Mouse (Mus musculus) heart, embryonic 16.5 days (tissue): ENCODE data around the gene Rorc. TPM values are rescaled to one million over a fixed set of nuclear protein-coding genes. Genes with fewer than 3 reads are reported as not detected.

Experiments
- ATAC-seq: fragments of 200-750 bp; cut with Nextera tagmentation; replicated peaks from 2 replicates; pipeline ENCODE4 v1.8.0; 2017; ENCODE audit warnings: moderate number of reproducible peaks; ENCODE audit not compliant: insufficient read depth, low FRiP score; ENCODE audit errors: extremely low read depth
- H3K27ac ChIP-seq: fragments of 300-500 bp; sonication (generic); 2 replicates; pipeline ENCODE4 v1.5.1; 2014; ENCODE audit warnings: mild to moderate bottlenecking, low read length, control low read depth, moderate library complexity
- H3K27me3 ChIP-seq: fragments of 300-500 bp; sonication (generic); 2 replicates; pipeline ENCODE4 v1.6.1; 2014; ENCODE audit warnings: low read length, mixed read lengths; ENCODE audit not compliant: control insufficient read depth, insufficient read depth
- H3K36me3 ChIP-seq: fragments of 300-500 bp; sonication (generic); 2 replicates; pipeline ENCODE4 v1.6.1; 2014; ENCODE audit not compliant: control insufficient read depth, insufficient read depth
- H3K4me1 ChIP-seq: fragments of 300-500 bp; sonication (generic); 2 replicates; pipeline ENCODE4 v1.6.1; 2014; ENCODE audit warnings: low read length, mixed read lengths; ENCODE audit not compliant: control insufficient read depth, insufficient read depth
- H3K4me2 ChIP-seq: fragments of 300-500 bp; sonication (generic); 2 replicates; pipeline ENCODE4 v1.6.1; 2014; ENCODE audit warnings: low read depth, mild to moderate bottlenecking, control low read depth, low read length
- H3K4me3 ChIP-seq: fragments of 300-500 bp; sonication (generic); 2 replicates; pipeline ENCODE4 v1.5.1; 2014; ENCODE audit warnings: mild to moderate bottlenecking, control low read depth, low read length
- H3K9ac ChIP-seq: fragments of 300-500 bp; sonication (generic); 2 replicates; pipeline ENCODE4 v1.6.1; 2014; ENCODE audit warnings: low read length, control low read depth
- H3K9me3 ChIP-seq: fragments of 300-500 bp; sonication (generic); replicated peaks from 2 replicates; pipeline ENCODE4 v1.6.1; 2016; ENCODE audit warnings: low read length; ENCODE audit not compliant: control insufficient read depth
- WGBS: fragments of 180-500 bp; shearing (Covaris S2); extraction: QIAGEN DNeasy Blood & Tissue Kit; methylation state at CpG from one replicate; pipeline ENCODE4 v1.1.7; 2014; 5-methylcytosine and 5-hydroxymethylcytosine counted together
- polyA plus RNA-seq: library from polyadenylated mRNA; unstranded; fragments of >200 nt; fragmentation: Nextera tagmentation; extraction: Ambion mirVana; gene quantifications from 2 replicates; pipeline ENCODE4 v1.2.1, GENCODE M21; 2015

The Rorc gene
- polyA plus RNA-seq, 1 experiment from 2014 or later, result 15.1 TPM

GRCm38 (mm10) chr3:94383476-94383875 is 10.9 kb downstream of the Rorc start:
- H3K4me3 ChIP-seq, result no peak overlapping the region
- H3K9me3 ChIP-seq, result no peaks in the 10 kb centered on the region
- no peak overlapping the region for H3K9ac ChIP-seq
- no peaks in the 10 kb centered on the region for H3K27me3 ChIP-seq
- ATAC-seq, result no peak
- H3K36me3 ChIP-seq, result no peaks in the 10 kb centered on the region
- WGBS, result 51% methylated on average over 3 of the region's 3 CpGs
- no peak overlapping the region for H3K4me2 ChIP-seq
- no peak overlapping the region for H3K27ac ChIP-seq
- H3K4me1 ChIP-seq, result no peaks in the 10 kb centered on the region

- H3K4me3 ChIP-seq, result no peak overlapping the region
- no peak overlapping the region for H3K9ac ChIP-seq
- no peaks in the 10 kb centered on the region for H3K9me3 ChIP-seq
- H3K27me3 ChIP-seq, result no peaks in the 10 kb centered on the region
- ATAC-seq, result peak; percentile 58
- H3K4me2 ChIP-seq, result no peak overlapping the region
- no peaks in the 10 kb centered on the region for H3K36me3 ChIP-seq
- H3K27ac ChIP-seq, result peak overlapping the region; percentile 7; the same call in 1 of the 2 replicates
- no peaks in the 10 kb centered on the region for H3K4me1 ChIP-seq
- WGBS, result 61% methylated on average over 4 of the region's 4 CpGs
Observed at GRCm38 (mm10) chr3:94386671-94387070, 14.1 kb downstream of the Rorc start.

GRCm38 (mm10) chr3:94387391-94387790 is 14.8 kb downstream of the Rorc start:
- Histone ChIP-seq H3K4me3 (no peak overlapping the region), H3K4me2 (no peak overlapping the region), H3K27ac (no peak overlapping the region), H3K27me3 (no peaks in the 10 kb centered on the region), H3K9ac (no peak overlapping the region), H3K4me1 (no peaks in the 10 kb centered on the region), H3K9me3 (no peaks in the 10 kb centered on the region), H3K36me3 (no peaks in the 10 kb centered on the region)
- ATAC-seq, result no peak
- WGBS, result 83% methylated on average over 10 of the region's 10 CpGs

GRCm38 (mm10) chr3:94388047-94388446 is 15.5 kb downstream of the Rorc start:
- Histone ChIP-seq H3K4me1 (no peaks in the 10 kb centered on the region), H3K36me3 (no peaks in the 10 kb centered on the region), H3K27ac (no peak overlapping the region), H3K4me2 (no peak overlapping the region), H3K9ac (no peak overlapping the region), H3K9me3 (no peaks in the 10 kb centered on the region), H3K27me3 (no peaks in the 10 kb centered on the region), H3K4me3 (no peak overlapping the region)
- WGBS, result 55% methylated on average over 5 of the region's 5 CpGs
- peak; percentile 29 for ATAC-seq

- H3K4me1 ChIP-seq, result no peaks in the 10 kb centered on the region
- H3K9me3 ChIP-seq, result no peaks in the 10 kb centered on the region
- no peak overlapping the region for H3K27ac ChIP-seq
- no peak overlapping the region for H3K4me2 ChIP-seq
- no peak for ATAC-seq
- H3K4me3 ChIP-seq, result no peak overlapping the region
- H3K36me3 ChIP-seq, result no peaks in the 10 kb centered on the region
- no peaks in the 10 kb centered on the region for H3K27me3 ChIP-seq
- WGBS, result 91% methylated on average over 16 of the region's 16 CpGs
- no peak overlapping the region for H3K9ac ChIP-seq
Observed at GRCm38 (mm10) chr3:94389420-94389819, 16.8 kb downstream of the Rorc start.

GRCm38 (mm10) chr3:94391001-94391400 is 18.4 kb downstream of the Rorc start:
- Histone ChIP-seq H3K36me3 (no peaks in the 10 kb centered on the region), H3K9ac (no peak overlapping the region), H3K27me3 (no peaks in the 10 kb centered on the region), H3K4me1 (no peaks in the 10 kb centered on the region), H3K27ac (no peak overlapping the region), H3K4me3 (no peak overlapping the region), H3K9me3 (no peaks in the 10 kb centered on the region), H3K4me2 (no peak overlapping the region)
- 78% methylated on average over 5 of the region's 5 CpGs for WGBS
- ATAC-seq, result no peak

GRCm38 (mm10) chr3:94392128-94392527 is 19.5 kb downstream of the Rorc start:
- peaks cover 3% of the 10 kb centered on the region for H3K27me3 ChIP-seq
- WGBS, result 64% methylated on average over 2 of the region's 2 CpGs
- no peak overlapping the region for H3K9ac ChIP-seq
- H3K4me1 ChIP-seq, result no peaks in the 10 kb centered on the region
- H3K27ac ChIP-seq, result no peak overlapping the region
- H3K9me3 ChIP-seq, result no peaks in the 10 kb centered on the region
- no peak for ATAC-seq
- H3K36me3 ChIP-seq, result no peaks in the 10 kb centered on the region
- H3K4me3 ChIP-seq, result no peak overlapping the region
- H3K4me2 ChIP-seq, result no peak overlapping the region

GRCm38 (mm10) chr3:94393049-94393448 is 20.5 kb downstream of the Rorc start:
- H3K4me3 ChIP-seq, result no peak overlapping the region
- H3K9me3 ChIP-seq, result no peaks in the 10 kb centered on the region
- no peak overlapping the region for H3K27ac ChIP-seq
- ATAC-seq, result no peak
- H3K4me2 ChIP-seq, result no peak overlapping the region
- peaks cover 12% of the 10 kb centered on the region for H3K27me3 ChIP-seq
- H3K9ac ChIP-seq, result no peak overlapping the region
- no peaks in the 10 kb centered on the region for H3K4me1 ChIP-seq
- no peaks in the 10 kb centered on the region for H3K36me3 ChIP-seq
- 64% methylated on average over 4 of the region's 4 CpGs for WGBS

- Histone ChIP-seq H3K4me1 (peaks cover 2% of the 10 kb centered on the region; the same call in 1 of the 2 replicates), H3K36me3 (no peaks in the 10 kb centered on the region), H3K27ac (no peak overlapping the region), H3K27me3 (peaks cover 28% of the 10 kb centered on the region), H3K4me2 (no peak overlapping the region), H3K9ac (no peak overlapping the region), H3K4me3 (no peak overlapping the region), H3K9me3 (no peaks in the 10 kb centered on the region)
- ATAC-seq, result no peak
- WGBS, result 72% methylated on average over 1 of the region's 1 CpGs
Observed at GRCm38 (mm10) chr3:94396336-94396735, 23.7 kb downstream of the Rorc start.

GRCm38 (mm10) chr3:94396851-94397250 is 24.3 kb downstream of the Rorc start:
- Histone ChIP-seq H3K27ac (no peak overlapping the region), H3K9me3 (no peaks in the 10 kb centered on the region), H3K4me1 (peaks cover 2% of the 10 kb centered on the region; the same call in 1 of the 2 replicates), H3K4me2 (no peak overlapping the region), H3K27me3 (peaks cover 32% of the 10 kb centered on the region), H3K36me3 (no peaks in the 10 kb centered on the region), H3K9ac (no peak overlapping the region), H3K4me3 (no peak overlapping the region)
- ATAC-seq, result no peak
- WGBS, result 69% methylated on average over 4 of the region's 4 CpGs
